Mouse (Mus musculus): ENCODE measurements around the gene Emg1.

Gene Emg1

DNA sequence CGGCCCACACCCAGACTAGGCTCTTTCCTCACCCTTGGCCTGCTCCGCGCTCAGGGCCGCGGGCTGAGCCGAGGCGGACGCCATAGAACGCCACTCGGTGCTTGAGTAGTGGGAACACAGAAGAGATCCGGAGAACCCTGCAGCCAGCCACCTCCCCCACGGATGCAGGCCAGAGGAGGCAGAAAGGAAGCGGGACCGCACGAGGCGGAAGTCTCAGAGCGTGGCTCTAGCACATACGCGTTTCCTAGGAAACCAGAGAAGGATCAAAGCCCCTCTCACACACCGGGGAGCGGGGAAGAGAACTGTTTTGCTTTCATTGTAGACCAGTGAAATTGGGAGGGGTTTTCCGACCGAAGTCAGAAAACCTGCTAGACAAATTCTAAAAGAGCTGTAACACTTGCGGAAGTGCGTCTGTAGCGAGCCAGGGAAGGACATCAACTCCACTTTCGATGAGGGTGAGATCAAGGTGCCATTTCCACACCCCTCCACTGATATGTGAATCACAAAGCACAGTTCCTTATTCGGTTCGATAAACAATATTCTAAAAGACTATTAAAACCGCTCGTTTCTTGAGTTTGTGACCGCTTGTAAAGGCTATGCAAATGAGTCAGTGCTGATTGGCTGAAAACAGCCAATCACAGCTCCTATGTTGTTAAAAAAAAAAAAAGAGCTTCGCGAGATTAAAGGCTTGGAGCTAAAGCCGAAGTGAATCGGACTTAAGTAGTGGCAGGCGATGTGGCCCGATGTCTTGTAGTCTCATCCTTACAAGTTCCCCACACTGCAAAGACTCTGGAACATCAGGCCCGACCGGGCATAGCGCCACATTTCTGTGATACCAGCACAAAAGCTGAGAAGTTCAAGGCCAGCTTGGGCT, 29.1 kb upstream of the Emg1 start, which contains the start of gene Grcc10:
Grcc10 (minus strand) TSS at position 487 of the 874 bp plus-strand sequence.
- peak; percentile 85 to 92 for DNase-seq (ENCODE audit: low spot score in 2 of 2)

GRCm38 (mm10) chr6:124740211-124740887, 28.4 kb upstream of the Emg1 start:
- peak in 1 of 2 experiments; percentile 87 for DNase-seq (ENCODE audit: low spot score in 2 of 2)

GRCm38 (mm10) chr6:124739231-124739796, 27.3 kb upstream of the Emg1 start:
- peak in 1 of 2 experiments; percentile 70 for DNase-seq (ENCODE audit: low spot score in 2 of 2)

DNA sequence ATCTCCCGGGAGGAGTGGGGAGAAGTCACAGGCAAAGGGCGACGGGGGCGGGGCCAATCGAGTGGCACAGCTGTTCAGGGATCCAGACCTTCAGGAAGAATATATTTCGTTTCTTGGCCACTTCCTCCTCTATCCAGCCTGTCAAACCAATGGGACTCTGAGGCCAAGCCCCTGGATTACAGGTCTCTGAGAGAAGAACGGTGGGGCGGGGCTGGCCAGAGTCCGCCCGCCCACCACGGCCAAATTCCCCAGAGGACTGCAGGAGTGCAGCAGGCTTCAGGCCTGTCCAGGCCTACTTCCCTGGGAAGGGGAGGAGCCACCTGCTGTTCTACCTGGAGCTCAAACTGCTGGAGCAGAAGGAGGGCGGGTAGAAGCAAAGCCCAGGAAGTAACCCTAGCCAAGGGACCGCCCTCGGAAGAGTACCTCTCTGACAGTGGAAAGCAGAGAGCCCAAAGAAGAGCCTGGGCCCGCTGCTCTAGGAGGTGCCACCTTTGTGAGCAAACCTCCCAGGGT, 26.6 kb upstream of the Emg1 start, which contains the start of gene Ptpn6:
Ptpn6 (minus strand) TSS at position 204 of the 513 bp plus-strand sequence.
- peak in 1 of 2 experiments; percentile 75 for DNase-seq (ENCODE audit: low spot score in 2 of 2)

DNA sequence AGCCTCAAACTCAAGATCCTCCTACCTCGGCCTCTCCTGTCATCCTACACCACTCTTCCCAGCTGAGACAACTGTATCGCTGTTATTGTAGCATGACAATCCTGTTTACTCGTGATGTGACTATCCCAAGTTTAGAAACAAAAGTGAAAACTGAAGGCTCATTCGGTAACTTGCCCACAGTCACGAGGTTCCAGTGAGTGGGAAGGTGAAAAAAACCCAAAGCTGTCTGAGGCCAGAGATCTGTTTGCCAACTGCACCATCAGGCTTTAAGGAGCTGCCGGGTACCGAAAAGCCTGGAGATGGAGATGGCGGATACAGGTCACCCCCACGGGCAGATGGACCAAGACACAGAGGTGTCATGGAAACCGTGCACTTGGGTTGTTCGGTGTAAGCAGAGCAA, 25.1 kb upstream of the Emg1 start:
- no peak for DNase-seq (ENCODE audit: low spot score in 2 of 2)

- DNase-seq (ENCODE audit: low spot score in 2 of 2): no peak
These were observed 22.4 kb upstream of the Emg1 start for GRCm38 (mm10) chr6:124734417-124734816.

GRCm38 (mm10) chr6:124732476-124733370, 20.7 kb upstream of the Emg1 start:
- DNase-seq (ENCODE audit: low spot score in 2 of 2): peak; percentile 85 to 90

DNA sequence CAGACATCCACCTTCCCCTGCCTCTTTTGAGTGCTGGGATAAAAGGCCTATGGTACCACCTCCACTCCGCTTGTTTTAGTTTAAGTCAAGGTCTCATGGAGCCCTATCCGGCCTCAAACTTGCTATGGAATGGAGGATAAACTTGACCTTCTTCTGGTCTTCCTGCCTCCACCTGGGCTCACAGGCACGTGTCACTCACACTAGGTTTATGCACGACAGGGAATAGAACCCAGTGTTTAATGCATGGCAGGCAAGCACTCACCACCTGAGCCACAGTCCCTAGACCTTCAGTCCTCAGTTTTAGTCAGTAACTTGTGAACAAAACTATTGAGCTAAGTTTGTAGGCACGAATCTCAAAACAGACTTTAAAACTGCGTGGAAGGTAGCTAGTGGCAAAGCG, 19.1 kb upstream of the Emg1 start:
- DNase-seq (ENCODE audit: low spot score in 2 of 2): no peak

DNA sequence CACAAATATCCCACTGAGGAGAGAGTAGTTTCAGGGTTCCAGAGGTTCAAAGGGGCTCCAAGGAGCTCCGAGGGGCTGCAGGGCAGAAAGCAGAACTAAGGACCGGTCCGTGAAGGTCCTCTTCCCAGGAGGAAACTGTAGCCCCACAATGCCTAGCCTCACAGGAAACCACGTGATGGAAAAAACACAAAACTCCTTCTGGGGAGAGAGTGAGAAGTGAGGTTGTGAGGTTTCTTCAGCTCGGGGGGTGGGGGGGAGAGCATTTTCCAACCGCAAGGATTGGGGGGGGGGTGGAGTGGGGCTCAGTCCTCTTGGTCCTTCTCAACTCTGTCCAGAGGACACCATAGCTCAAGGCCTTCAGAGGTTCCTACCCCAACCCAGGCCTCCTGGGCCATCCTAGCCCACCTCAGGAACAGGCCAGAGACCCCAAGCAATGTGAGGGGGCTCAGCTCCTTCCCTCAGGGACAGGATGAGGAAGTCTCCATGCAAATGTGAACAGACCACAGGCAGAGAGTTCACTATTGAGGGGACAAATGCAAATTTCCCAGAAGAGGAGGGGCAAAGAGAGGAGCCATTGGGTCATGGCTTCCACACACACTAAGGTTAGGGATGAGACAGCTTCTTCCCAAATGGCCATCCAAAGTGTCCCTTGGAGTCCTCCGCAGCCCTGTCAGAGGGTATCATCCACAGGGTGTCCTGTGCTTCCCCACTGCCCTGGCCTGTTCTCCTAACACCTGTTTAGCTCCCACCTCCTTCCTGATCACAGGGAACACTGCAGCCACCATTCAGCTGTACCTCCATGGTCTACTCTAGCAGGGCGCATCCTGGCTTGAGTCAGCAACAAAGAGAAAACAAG, 18.1 kb upstream of the Emg1 start:
- no peak for DNase-seq (ENCODE audit: low spot score in 2 of 2)

DNA sequence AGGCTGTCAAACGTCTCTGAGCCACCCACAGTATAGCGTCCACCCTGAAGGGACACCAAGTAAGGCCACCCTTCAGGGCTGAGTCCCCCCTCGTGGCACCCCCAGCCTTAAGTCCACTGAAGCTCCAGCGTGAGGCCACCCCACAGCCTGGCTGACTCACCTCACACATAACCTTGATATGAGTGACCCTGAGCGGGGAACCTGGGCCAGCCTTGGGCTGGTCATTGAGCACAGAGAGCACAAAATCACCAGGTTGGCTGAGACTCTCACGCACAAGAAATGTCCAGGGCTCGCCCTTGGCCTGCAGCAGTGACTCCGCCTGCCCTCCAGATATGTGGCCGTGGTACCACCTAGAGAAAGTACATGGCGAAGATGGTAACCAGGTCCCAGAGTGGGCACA, 16.6 kb upstream of the Emg1 start:
- DNase-seq (ENCODE audit: low spot score in 2 of 2): no peak

GRCm38 (mm10) chr6:124724472-124724871, 12.5 kb upstream of the Emg1 start:
- DNase-seq (ENCODE audit: low spot score in 2 of 2): no peak

GRCm38 (mm10) chr6:124723541-124723940, 11.6 kb upstream of the Emg1 start:
- no peak for DNase-seq (ENCODE audit: low spot score in 2 of 2)

DNA sequence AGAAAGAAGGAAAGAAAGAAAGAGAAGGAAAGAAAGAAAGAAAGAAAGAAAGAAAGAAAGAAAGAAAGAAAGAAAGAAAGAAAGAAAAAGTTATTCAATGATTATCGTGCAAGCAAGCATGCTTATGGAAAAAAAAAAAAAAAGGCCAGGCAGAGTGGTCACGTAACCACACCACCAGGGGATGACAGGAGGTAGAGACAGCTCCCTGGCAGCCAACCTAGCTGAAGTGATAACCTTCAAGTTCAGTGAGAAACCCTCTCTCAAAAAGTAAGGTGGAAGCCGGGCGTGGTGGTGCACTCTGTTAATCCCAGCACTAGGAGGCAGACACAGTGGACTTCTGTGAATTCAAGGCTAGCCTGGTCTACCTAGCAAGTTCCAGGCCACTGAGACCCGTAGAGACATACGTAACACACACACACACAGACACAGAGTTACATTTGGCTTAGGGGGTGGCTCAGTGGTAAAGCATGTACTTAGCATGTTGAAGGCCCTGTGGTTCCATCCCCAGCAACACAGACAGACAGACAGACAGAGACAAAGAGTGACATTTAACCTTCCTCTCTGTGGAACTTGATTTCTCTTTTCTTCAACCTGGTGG, 11.0 kb upstream of the Emg1 start:
- no peak for DNase-seq (ENCODE audit: low spot score in 2 of 2)

GRCm38 (mm10) chr6:124720904-124721303, 8.9 kb upstream of the Emg1 start:
- no peak for DNase-seq (ENCODE audit: low spot score in 2 of 2)

GRCm38 (mm10) chr6:124719354-124719978, 7.5 kb upstream of the Emg1 start:
- no peak for DNase-seq (ENCODE audit: low spot score in 2 of 2)

DNA sequence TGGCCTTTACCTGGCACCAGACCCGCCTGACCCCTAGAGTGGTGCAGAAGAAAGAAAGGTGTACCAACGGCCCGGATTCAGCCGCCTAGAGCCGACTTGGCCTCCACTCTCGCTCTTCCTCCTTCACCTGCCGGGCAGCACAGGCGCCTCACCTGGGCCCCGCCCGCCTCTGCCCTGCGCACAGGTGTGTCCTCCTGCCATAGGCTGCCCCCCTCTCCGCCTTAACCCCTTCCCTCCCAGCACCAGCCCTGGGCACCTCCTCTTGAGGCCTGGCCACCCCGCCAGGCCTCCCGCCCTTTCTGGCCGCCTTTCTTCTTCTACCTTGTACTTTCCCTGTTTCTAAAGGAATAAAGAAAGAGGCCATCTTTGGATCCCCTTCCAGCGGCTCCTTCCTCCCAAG, 6.7 kb upstream of the Emg1 start:
- DNase-seq (ENCODE audit: low spot score in 2 of 2): no peak

DNA sequence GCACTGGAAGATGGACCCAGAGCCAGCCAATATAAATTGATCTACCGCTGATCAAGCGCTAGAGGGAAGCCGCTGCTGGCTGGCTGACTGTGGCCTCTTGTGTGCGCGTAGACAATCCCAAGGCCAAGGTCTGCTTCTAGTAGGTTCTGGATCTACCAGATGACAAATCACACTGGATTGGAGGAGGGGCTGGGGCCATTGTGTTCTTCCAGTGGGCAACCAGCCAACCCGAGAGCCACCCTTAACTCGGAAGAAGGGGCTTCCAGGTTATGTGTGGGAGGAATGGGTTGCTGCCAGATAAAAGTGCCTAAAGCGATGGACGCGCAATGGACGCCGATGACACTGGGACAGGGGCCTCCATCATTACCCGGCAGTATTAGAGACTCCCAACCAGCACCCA, 6.0 kb upstream of the Emg1 start:
- no peak for DNase-seq (ENCODE audit: low spot score in 2 of 2)

DNA sequence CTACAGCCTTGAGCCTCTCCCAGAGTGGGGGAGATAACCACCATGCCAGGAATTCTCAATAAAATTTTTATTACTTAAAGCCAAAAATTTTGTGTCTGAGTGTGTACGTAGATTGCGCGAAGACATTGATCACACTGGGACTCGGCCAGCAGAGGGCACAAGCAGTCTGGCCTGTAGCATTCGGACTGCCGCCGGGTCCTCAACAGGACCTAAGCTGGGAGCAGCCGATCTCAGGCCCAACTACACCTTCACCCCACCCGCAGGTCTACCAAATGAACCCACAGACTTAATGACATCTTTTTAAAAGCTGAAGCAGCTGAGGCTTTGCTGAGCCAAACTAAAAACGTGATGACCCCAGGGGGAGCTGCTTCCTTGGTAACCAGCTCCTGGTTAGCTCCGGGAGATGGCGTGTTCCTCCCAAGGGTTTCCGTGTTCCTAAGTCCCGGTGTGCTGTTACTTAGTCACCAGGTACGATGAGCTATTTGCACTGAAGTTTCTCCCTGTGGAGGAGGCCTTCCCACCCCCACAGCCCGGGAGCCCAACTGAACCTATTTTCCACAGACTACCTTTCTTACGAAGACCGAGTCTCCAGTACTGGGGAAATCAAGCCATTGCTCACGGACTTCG, 5.0 kb upstream of the Emg1 start:
- peak; percentile 61 to 76 for DNase-seq (ENCODE audit: low spot score in 2 of 2)

GRCm38 (mm10) chr6:124712918-124713317, 940 bp upstream of the Emg1 start:
- DNase-seq (ENCODE audit: low spot score in 2 of 2): no peak

All from spleen, postnatal 4 days (tissue).